Mouse (Mus musculus): ENCODE results near the gene Apoc1.

DNA sequence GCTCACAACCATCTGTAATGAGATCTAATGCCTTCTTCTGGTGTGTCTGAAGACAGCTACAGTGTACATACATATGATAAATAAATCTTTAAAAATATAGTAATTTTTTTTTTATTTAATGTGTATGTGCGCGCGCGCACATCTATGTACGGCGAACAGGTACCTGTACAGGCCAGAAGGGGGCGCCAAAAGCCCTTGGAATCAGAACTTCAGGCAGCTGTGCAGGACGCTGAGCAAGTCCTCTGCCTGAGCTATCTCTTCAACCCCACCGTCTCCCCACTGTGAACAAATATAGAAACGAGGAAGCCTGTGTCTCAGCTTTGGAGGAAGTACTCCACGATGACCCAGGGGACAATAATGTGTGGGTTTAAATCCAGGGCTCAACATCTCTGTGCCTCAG lies 47.8 kb upstream of the Apoc1 start:
- TF ChIP-seq CTCF (IDR thresholded peaks at IDR 0.05; ENCODE audit: low read depth) (0 out of 2 replicates have a peak, but pooled peaks have one; percentile 10), EP300 (IDR thresholded peaks at IDR 0.05; ENCODE audit: low read depth) (no peak)
